Mouse (Mus musculus) fibroblast of lung, adult 2 months (primary cell): ENCODE measurements at regions not wholly inside any gene's neighbourhood (a gene's known extent, or its start where the extent isn't known, plus 50 kb on each side); places are given as distances from the start of the nearest gene placed in this dataset.
A peak's percentile ranks its signal among the peaks of the same experiment; 100 is the strongest.

Experiments used
- DNase-seq: peaks from one replicate; pipeline ENCODE4 v3.0.0-alpha.2; 2011; ENCODE audit warnings: low read depth

- DNase-seq, result no peak
These were observed 253.7 kb upstream of the Fam92a start for GRCm38 (mm10) chr4:12425507-12425906.

GRCm38 (mm10) chr4:12421628-12422319 is 250.0 kb upstream of the Fam92a start:
- DNase-seq, result no peak

- no peak for DNase-seq
These were observed 246.3 kb upstream of the Fam92a start for GRCm38 (mm10) chr4:12418086-12418485.

- peak; percentile 2 for DNase-seq
These were observed 223.5 kb upstream of the Fam92a start for GRCm38 (mm10) chr4:12395344-12395743.

- DNase-seq, result no peak
These were observed 205.2 kb upstream of the Fam92a start for GRCm38 (mm10) chr4:12376797-12377570.

- no peak for DNase-seq
These were observed 197.7 kb upstream of the Fam92a start for GRCm38 (mm10) chr4:12369551-12369950.

- DNase-seq, result no peak
These were observed 185.3 kb upstream of the Fam92a start for GRCm38 (mm10) chr4:12356992-12357634.

GRCm38 (mm10) chr4:12353337-12353856 is 181.6 kb upstream of the Fam92a start:
- DNase-seq, result no peak

- no peak for DNase-seq
These were observed 167.4 kb upstream of the Fam92a start for GRCm38 (mm10) chr4:12339236-12339635.

- no peak for DNase-seq
These were observed 163.2 kb upstream of the Fam92a start for GRCm38 (mm10) chr4:12334832-12335587.

GRCm38 (mm10) chr4:12334429-12334828 is 162.6 kb upstream of the Fam92a start:
- no peak for DNase-seq

- DNase-seq, result no peak
These were observed 144.2 kb upstream of the Fam92a start for GRCm38 (mm10) chr4:12316024-12316423.

GRCm38 (mm10) chr4:12308332-12308731 is 136.5 kb upstream of the Fam92a start:
- peak; percentile 37 for DNase-seq

GRCm38 (mm10) chr4:12306618-12307565 is 135.1 kb upstream of the Fam92a start:
- DNase-seq, result no peak

- DNase-seq, result no peak
These were observed 115.4 kb upstream of the Fam92a start for GRCm38 (mm10) chr4:12287079-12287686.

GRCm38 (mm10) chr4:12286391-12286790 is 114.6 kb upstream of the Fam92a start:
- no peak for DNase-seq

- DNase-seq, result no peak
These were observed 114.2 kb upstream of the Fam92a start for GRCm38 (mm10) chr4:12285983-12286382.

GRCm38 (mm10) chr4:12277949-12278348 is 106.1 kb upstream of the Fam92a start:
- DNase-seq, result no peak

GRCm38 (mm10) chr4:12273369-12273768 is 101.6 kb upstream of the Fam92a start:
- no peak for DNase-seq

- DNase-seq, result no peak
These were observed 101.1 kb upstream of the Fam92a start for GRCm38 (mm10) chr4:12272914-12273313.
